12 mouse cellular contexts compared by ENCODE assay signal in the genomic region with DNA sequence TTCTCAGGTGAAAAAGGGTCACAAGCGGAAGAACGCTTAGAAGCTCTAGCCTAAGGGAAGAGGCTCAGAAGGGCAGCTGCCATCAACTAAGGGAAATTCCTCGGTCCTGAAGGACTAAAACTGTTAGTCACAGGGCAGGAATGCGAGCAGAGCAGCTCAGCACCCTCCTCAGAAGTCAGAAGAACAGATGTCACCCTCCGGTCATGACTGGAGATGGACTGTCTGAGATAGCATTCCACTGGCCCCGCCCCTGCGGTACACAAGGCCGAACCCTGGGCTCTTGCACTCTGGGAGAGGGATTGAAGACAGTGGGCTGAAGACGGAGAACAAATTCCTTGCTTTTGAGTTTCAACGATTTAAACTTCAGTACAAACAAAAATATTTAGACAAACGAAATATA.
DNase-seq lines count a peak whose midpoint lies in the region; ATAC-seq and TF ChIP-seq lines count a peak whose summit lies in the region.
"Had no signal": no experiment of that assay in that cellular context is flagged by ENCODE, and none has a peak within 500 bp of the region (broad histone marks: within the 10 kb centered on the region; RNA-seq: fewer than 3 reads in every experiment).

No protein-coding gene starts in this region.

- WGBS in heart, embryonic 12.5 days = 40% methylated on average over 11 of the region's 11 CpGs
- WGBS in stomach, embryonic 14.5 days = 44% methylated on average over 11 of the region's 11 CpGs
- WGBS in stomach, postnatal 0 days = 51% methylated on average over 11 of the region's 11 CpGs

- no peak for TF ChIP-seq EP300 in stomach, postnatal 0 days (optimal IDR thresholded peaks at IDR 0.05)

- 0 out of 2 replicates have a peak overlapping the region, but pooled peaks have one; percentile 25 for H3K4me2 ChIP-seq in heart, embryonic 12.5 days
- no peak overlapping the region for H3K4me2 ChIP-seq in stomach, embryonic 14.5 days (replicated peaks; ENCODE audit: low read depth, low read length)
- no peak overlapping the region for H3K4me2 ChIP-seq in stomach, postnatal 0 days (replicated peaks; ENCODE audit: low read depth)
- H3K4me2 ChIP-seq in myocyte (ENCODE audit: low read depth) = peak overlapping the region; percentile 69

- H3K79me2 ChIP-seq in myocyte (ENCODE audit: control insufficient read depth, insufficient read depth) = no peaks in the 10 kb centered on the region

- H3K36me3 ChIP-seq in heart, embryonic 12.5 days = no peaks in the 10 kb centered on the region
- H3K36me3 ChIP-seq in stomach, embryonic 14.5 days (ENCODE audit: control insufficient read depth, insufficient read depth, low read length) = no peaks in the 10 kb centered on the region
- H3K36me3 ChIP-seq in stomach, postnatal 0 days (ENCODE audit: control insufficient read depth, insufficient read depth, low read length) = no peaks in the 10 kb centered on the region
- H3K36me3 ChIP-seq in myocyte (ENCODE audit: control insufficient read depth, insufficient read depth) = no peaks in the 10 kb centered on the region

- no peak for TF ChIP-seq CTCF in stomach, postnatal 0 days (IDR thresholded peaks at IDR 0.05; ENCODE audit: low read depth)

- H3K27me3 ChIP-seq in heart, embryonic 12.5 days (replicated peaks) = no peaks in the 10 kb centered on the region
- no peaks in the 10 kb centered on the region for H3K27me3 ChIP-seq in stomach, embryonic 14.5 days (ENCODE audit: control insufficient read depth, insufficient read depth, low read length)
- H3K27me3 ChIP-seq in stomach, postnatal 0 days (ENCODE audit: control insufficient read depth, insufficient read depth, low read length) = no peaks in the 10 kb centered on the region
- no peaks in the 10 kb centered on the region for H3K27me3 ChIP-seq in myocyte (ENCODE audit: control insufficient read depth, insufficient read depth, insufficient read length)

- no peak overlapping the region for H3K9ac ChIP-seq in heart, embryonic 12.5 days
- no peak overlapping the region for H3K9ac ChIP-seq in stomach, embryonic 14.5 days (replicated peaks; ENCODE audit: low read depth, low read length)
- no peak overlapping the region for H3K9ac ChIP-seq in stomach, postnatal 0 days (ENCODE audit: low read length)

- H3ac ChIP-seq in myocyte (ENCODE audit: control insufficient read depth, insufficient read length) = no peak overlapping the region

- H3K9me3 ChIP-seq in heart, embryonic 12.5 days (replicated peaks) = no peaks in the 10 kb centered on the region
- H3K9me3 ChIP-seq in stomach, embryonic 14.5 days (ENCODE audit: control insufficient read depth, low read depth, low read length) = no peaks in the 10 kb centered on the region
- H3K9me3 ChIP-seq in stomach, postnatal 0 days (ENCODE audit: control insufficient read depth, low read length) = no peaks in the 10 kb centered on the region

- ATAC-seq in heart, embryonic 12.5 days (ENCODE audit: insufficient number of reproducible peaks, low FRiP score) = no peak
- ATAC-seq in stomach, embryonic 14.5 days (ENCODE audit: insufficient number of reproducible peaks, insufficient read depth, low FRiP score, low read depth) = 0 out of 2 replicates have a peak, but pooled peaks have one; percentile 42
- no peak for ATAC-seq in stomach, postnatal 0 days (ENCODE audit: low FRiP score, low TSS enrichment)
- no peak for ATAC-seq in erythroblast, adult 5-6 weeks (replicated peaks; ENCODE audit: low FRiP score, poor library complexity, severe bottlenecking)

- no peak for DNase-seq in heart, adult 9 months (ENCODE audit: low spot score in 2 of 2)
- DNase-seq in stomach, postnatal 0 days (ENCODE audit: low spot score) = no peak
- DNase-seq in embryo, embryonic 11 days = peak; percentile 48
- no peak for DNase-seq in layer of hippocampus, adult 9-10 months (ENCODE audit: low spot score)
- DNase-seq: B cell, adult 2 months; cerebellum, adult 11 months; kidney, adult 9 months had no signal

- no peak overlapping the region for H3K27ac ChIP-seq in heart, embryonic 12.5 days (ENCODE audit: poor library complexity, severe bottlenecking)
- no peak overlapping the region for H3K27ac ChIP-seq in stomach, embryonic 14.5 days (ENCODE audit: low read length)
- no peak overlapping the region for H3K27ac ChIP-seq in stomach, postnatal 0 days (replicated peaks)
- H3K27ac ChIP-seq: left cerebral cortex, adult 2 months had no signal

- H3K4me3 ChIP-seq in heart, embryonic 12.5 days = no peak overlapping the region
- H3K4me3 ChIP-seq in stomach, embryonic 14.5 days (ENCODE audit: low read depth, low read length) = no peak overlapping the region
- H3K4me3 ChIP-seq in stomach, postnatal 0 days (ENCODE audit: low read depth, low read length) = no peak overlapping the region
- no peak overlapping the region for H3K4me3 ChIP-seq in myocyte
- H3K4me3 ChIP-seq: left cerebral cortex, adult 2 months had no signal

- H3K4me1 ChIP-seq in heart, embryonic 12.5 days (replicated peaks) = peaks cover 11% of the 10 kb centered on the region
- H3K4me1 ChIP-seq in stomach, embryonic 14.5 days (ENCODE audit: control insufficient read depth, insufficient read depth, low read length) = 0 out of 2 replicates have a peak, but pooled peaks cover 5% of the 10 kb centered on the region
- no peaks in the 10 kb centered on the region for H3K4me1 ChIP-seq in stomach, postnatal 0 days (replicated peaks; ENCODE audit: control insufficient read depth, insufficient read depth)

- TF ChIP-seq POLR2A in myocyte (IDR thresholded peaks at IDR 0.05; ENCODE audit: insufficient read length, low read depth) = no peak

TF ChIP-seq in myocyte, 11 proteins besides CTCF, POLR2A, EP300 and RAD21:
- TF ChIP-seq MYOG (IDR thresholded peaks at IDR 0.05; ENCODE audit: control insufficient read depth in 1 of 3, insufficient read depth in 1 of 3, insufficient read length in 2 of 3, low read depth in 2 of 3) (peak; percentile 43 to 88 (median 50)), USF1 (IDR thresholded peaks at IDR 0.05; ENCODE audit: low read depth) (no peak), MYOD1 (IDR thresholded peaks at IDR 0.05; ENCODE audit: control insufficient read depth in 1 of 3, insufficient read length in 2 of 3, low read depth in 2 of 3) (peak; percentile 29 to 91 (median 86)), TCF3 (IDR thresholded peaks at IDR 0.05; ENCODE audit: insufficient read length, low read depth) (peak; percentile 13)

Comparison
In these comparisons a context has a peak if more than half of its experiments do, and no peak if none do; other contexts are left out.
1. H3K4me2 ChIP-seq: peak in heart, embryonic 12.5 days (single experiment) and myocyte (single experiment); none in stomach, embryonic 14.5 days (single experiment) and stomach, postnatal 0 days (single experiment).